ENCODE assay signal across 8 mouse cellular contexts in genomic region chr13:44293736-44294416, GRCm38 (mm10).
DNase-seq lines count a peak whose midpoint lies in the region; ATAC-seq lines count a peak whose summit lies in the region.

No protein-coding gene starts in this region.

- H3K27me3 ChIP-seq in hindbrain, embryonic 16.5 days (replicated peaks; ENCODE audit: control insufficient read depth, insufficient read depth, low read length), result no peaks in the 10 kb centered on the region
- H3K27me3 ChIP-seq in hindbrain, embryonic 14.5 days (ENCODE audit: control insufficient read depth, insufficient read depth, low read length), result no peaks in the 10 kb centered on the region

- no peak overlapping the region for H3K9ac ChIP-seq in hindbrain, embryonic 16.5 days (ENCODE audit: low read depth, low read length)
- H3K9ac ChIP-seq in hindbrain, embryonic 14.5 days, result no peak overlapping the region

- 62% methylated on average over 15 of the region's 15 CpGs for WGBS in hindbrain, embryonic 16.5 days
- WGBS in hindbrain, embryonic 14.5 days, result 73% methylated on average over 15 of the region's 15 CpGs

- no peak overlapping the region for H3K4me3 ChIP-seq in hindbrain, embryonic 16.5 days (ENCODE audit: low read length)
- no peak overlapping the region for H3K4me3 ChIP-seq in hindbrain, embryonic 14.5 days (replicated peaks; ENCODE audit: low read length)

- peaks cover 7% of the 10 kb centered on the region for H3K9me3 ChIP-seq in hindbrain, embryonic 16.5 days (ENCODE audit: control insufficient read depth, low read length)
- peaks cover 6% of the 10 kb centered on the region for H3K9me3 ChIP-seq in hindbrain, embryonic 14.5 days (ENCODE audit: control insufficient read depth, low read length)

- intact Hi-C loops in left cerebral cortex, postnatal 25 days (cut with DNase I), result no loop called here

- H3K4me2 ChIP-seq in hindbrain, embryonic 16.5 days (ENCODE audit: low read length), result no peak overlapping the region
- H3K4me2 ChIP-seq in hindbrain, embryonic 14.5 days (replicated peaks), result no peak overlapping the region

- DNase-seq in hindbrain, embryonic 14.5 days (ENCODE audit: low spot score), result no peak
- DNase-seq in cerebellum, adult 11-12 months, result peak; percentile 86
- peak; percentile 79 to 83 for DNase-seq in heart, adult 9 months (ENCODE audit: low spot score in 2 of 2)
- peak; percentile 44 to 71 for DNase-seq in left cerebral cortex, postnatal 25 days (ENCODE audit: low spot score in 2 of 2)
- no peak for DNase-seq in spleen, postnatal 14 days (ENCODE audit: low spot score in 2 of 2)
- no peak for DNase-seq in embryo, embryonic 10 days (ENCODE audit: low spot score)

- H3K4me1 ChIP-seq in hindbrain, embryonic 16.5 days (ENCODE audit: control insufficient read depth, insufficient read depth, low read depth, low read length), result no peaks in the 10 kb centered on the region
- H3K4me1 ChIP-seq in hindbrain, embryonic 14.5 days (replicated peaks; ENCODE audit: control insufficient read depth, insufficient read depth, low read length), result no peaks in the 10 kb centered on the region

- ATAC-seq in hindbrain, embryonic 16.5 days, result peak; percentile 45; the same call in 1 of the 2 replicates
- ATAC-seq in hindbrain, embryonic 14.5 days (ENCODE audit: low FRiP score), result no peak
- ATAC-seq in megakaryocyte, adult 5-6 weeks (ENCODE audit: poor library complexity, severe bottlenecking), result no peak

- H3K27ac ChIP-seq in hindbrain, embryonic 16.5 days (ENCODE audit: low read depth, low read length), result no peak overlapping the region
- H3K27ac ChIP-seq in hindbrain, embryonic 14.5 days, result no peak overlapping the region

- no peaks in the 10 kb centered on the region for H3K36me3 ChIP-seq in hindbrain, embryonic 16.5 days (ENCODE audit: control insufficient read depth, insufficient read depth, low read length)
- H3K36me3 ChIP-seq in hindbrain, embryonic 14.5 days (replicated peaks; ENCODE audit: control insufficient read depth, insufficient read depth), result no peaks in the 10 kb centered on the region

Comparison
In these comparisons a context has a peak if more than half of its experiments do, and no peak if none do; other contexts are left out.
1. DNase-seq: peak in cerebellum, adult 11-12 months (single experiment), heart, adult 9 months (2 of 2) and left cerebral cortex, postnatal 25 days (2 of 2); none in hindbrain, embryonic 14.5 days (single experiment), spleen, postnatal 14 days (0 of 2) and embryo, embryonic 10 days (single experiment).